Mouse (Mus musculus) hindbrain, embryonic 16.5 days (tissue): ENCODE measurements around the gene Glis3. TPM values are rescaled to one million over a fixed set of nuclear protein-coding genes. Genes with fewer than 3 reads are reported as not detected.

ENCODE experiments used
- ATAC-seq: fragments of 200-750 bp; cut with Nextera tagmentation; 2 replicates; pipeline ENCODE4 v1.8.0; 2017; ENCODE audit warnings: moderate TSS enrichment, moderate library complexity
- H3K27ac ChIP-seq: fragments of 300-500 bp; sonication (generic); 2 replicates; pipeline ENCODE4 v1.5.1; 2014; ENCODE audit warnings: low read depth, mild to moderate bottlenecking, control low read depth, low read length, moderate library complexity
- H3K27me3 ChIP-seq: fragments of 300-500 bp; sonication (generic); replicated peaks from 2 replicates; pipeline ENCODE4 v1.6.1; 2014; ENCODE audit warnings: low read length; ENCODE audit not compliant: control insufficient read depth, insufficient read depth
- H3K36me3 ChIP-seq: fragments of 300-500 bp; sonication (generic); 2 replicates; pipeline ENCODE4 v1.6.1; 2014; ENCODE audit warnings: mild to moderate bottlenecking, low read length, moderate library complexity, mixed read lengths; ENCODE audit not compliant: control insufficient read depth, insufficient read depth
- H3K4me1 ChIP-seq: fragments of 300-500 bp; sonication (generic); 2 replicates; pipeline ENCODE4 v1.6.1; 2014; ENCODE audit warnings: low read depth, low read length; ENCODE audit not compliant: control insufficient read depth, insufficient read depth
- H3K4me2 ChIP-seq: fragments of 300-500 bp; sonication (generic); 2 replicates; pipeline ENCODE4 v1.6.1; 2014; ENCODE audit warnings: mild to moderate bottlenecking, low read length, control low read depth, moderate library complexity
- H3K4me3 ChIP-seq: fragments of 300-500 bp; sonication (generic); 2 replicates; pipeline ENCODE4 v1.5.1; 2014; ENCODE audit warnings: mild to moderate bottlenecking, low read length, control low read depth, moderate library complexity
- H3K9ac ChIP-seq: fragments of 300-500 bp; sonication (generic); 2 replicates; pipeline ENCODE4 v1.6.1; 2014; ENCODE audit warnings: low read depth, mild to moderate bottlenecking, control low read depth, low read length, moderate library complexity
- H3K9me3 ChIP-seq: fragments of 300-500 bp; sonication (generic); 2 replicates; pipeline ENCODE4 v1.6.1; 2014; ENCODE audit warnings: mild to moderate bottlenecking, low read length, moderate library complexity; ENCODE audit not compliant: control insufficient read depth
- WGBS: fragments of 180-500 bp; shearing (Covaris S2); extraction: QIAGEN DNeasy Blood & Tissue Kit; methylation state at CpG from one replicate; pipeline ENCODE4 v1.1.7; 2014; 5-methylcytosine and 5-hydroxymethylcytosine counted together
- polyA plus RNA-seq: library from polyadenylated mRNA; unstranded; fragments of >200 nt; fragmentation: Nextera tagmentation; extraction: Ambion mirVana; gene quantifications from 2 replicates; pipeline ENCODE4 v1.2.1, GENCODE M21; 2015

Gene Glis3
- polyA plus RNA-seq, 1 experiment from 2014 or later, result 2.5 TPM

GRCm38 (mm10) chr19:28534964-28535363 lies 144.9 kb downstream of the Glis3 start:
- no peak for ATAC-seq
- Histone ChIP-seq H3K4me2 (no peak overlapping the region), H3K4me1 (no peaks in the 10 kb centered on the region), H3K27ac (no peak overlapping the region), H3K27me3 (no peaks in the 10 kb centered on the region), H3K9me3 (no peaks in the 10 kb centered on the region), H3K9ac (no peak overlapping the region), H3K4me3 (no peak overlapping the region), H3K36me3 (no peaks in the 10 kb centered on the region)
- 61% methylated on average over 12 of the region's 12 CpGs for WGBS

GRCm38 (mm10) chr19:28533576-28533975 lies 146.3 kb downstream of the Glis3 start:
- no peaks in the 10 kb centered on the region for H3K4me1 ChIP-seq
- H3K36me3 ChIP-seq, result no peaks in the 10 kb centered on the region
- 68% methylated on average over 3 of the region's 3 CpGs for WGBS
- no peaks in the 10 kb centered on the region for H3K9me3 ChIP-seq
- ATAC-seq, result no peak
- H3K27ac ChIP-seq, result no peak overlapping the region
- no peaks in the 10 kb centered on the region for H3K27me3 ChIP-seq
- no peak overlapping the region for H3K9ac ChIP-seq
- no peak overlapping the region for H3K4me3 ChIP-seq
- H3K4me2 ChIP-seq, result no peak overlapping the region

- H3K9me3 ChIP-seq, result no peaks in the 10 kb centered on the region
- WGBS, result 88% methylated on average over 9 of the region's 9 CpGs
- no peak overlapping the region for H3K9ac ChIP-seq
- H3K4me3 ChIP-seq, result no peak overlapping the region
- no peaks in the 10 kb centered on the region for H3K36me3 ChIP-seq
- H3K27ac ChIP-seq, result no peak overlapping the region
- H3K4me2 ChIP-seq, result no peak overlapping the region
- no peak for ATAC-seq
- H3K27me3 ChIP-seq, result no peaks in the 10 kb centered on the region
- no peaks in the 10 kb centered on the region for H3K4me1 ChIP-seq
Observed at GRCm38 (mm10) chr19:28531750-28532149, 148.1 kb downstream of the Glis3 start.

- H3K27me3 ChIP-seq, result no peaks in the 10 kb centered on the region
- no peaks in the 10 kb centered on the region for H3K9me3 ChIP-seq
- ATAC-seq, result no peak
- H3K4me1 ChIP-seq, result no peaks in the 10 kb centered on the region
- no peak overlapping the region for H3K9ac ChIP-seq
- WGBS, result 76% methylated on average over 10 of the region's 10 CpGs
- no peaks in the 10 kb centered on the region for H3K36me3 ChIP-seq
- no peak overlapping the region for H3K4me3 ChIP-seq
- no peak overlapping the region for H3K27ac ChIP-seq
- H3K4me2 ChIP-seq, result no peak overlapping the region
Observed at GRCm38 (mm10) chr19:28530846-28531245, 149.0 kb downstream of the Glis3 start.

GRCm38 (mm10) chr19:28529006-28529405 lies 150.9 kb downstream of the Glis3 start:
- no peaks in the 10 kb centered on the region for H3K36me3 ChIP-seq
- no peak for ATAC-seq
- 77% methylated on average over 13 of the region's 13 CpGs for whole genome bisulfite sequencing
- no peak overlapping the region for H3K4me2 ChIP-seq
- H3K4me1 ChIP-seq, result no peaks in the 10 kb centered on the region
- H3K27ac ChIP-seq, result no peak overlapping the region
- H3K9me3 ChIP-seq, result no peaks in the 10 kb centered on the region
- no peak overlapping the region for H3K4me3 ChIP-seq
- no peak overlapping the region for H3K9ac ChIP-seq
- no peaks in the 10 kb centered on the region for H3K27me3 ChIP-seq

GRCm38 (mm10) chr19:28527446-28527845 lies 152.4 kb downstream of the Glis3 start:
- 97% methylated on average over 5 of the region's 5 CpGs for WGBS

GRCm38 (mm10) chr19:28525331-28525730 lies 154.5 kb downstream of the Glis3 start:
- no peaks in the 10 kb centered on the region for H3K27me3 ChIP-seq
- H3K4me2 ChIP-seq, result no peak overlapping the region
- ATAC-seq, result no peak
- H3K9me3 ChIP-seq, result no peaks in the 10 kb centered on the region
- WGBS, result 92% methylated on average over 3 of the region's 3 CpGs
- H3K4me1 ChIP-seq, result no peaks in the 10 kb centered on the region
- H3K36me3 ChIP-seq, result no peaks in the 10 kb centered on the region
- H3K4me3 ChIP-seq, result no peak overlapping the region
- no peak overlapping the region for H3K9ac ChIP-seq
- H3K27ac ChIP-seq, result no peak overlapping the region

More at GRCm38 (mm10) chr19:28527446-28527845, 152.4 kb downstream of the Glis3 start:
- H3K36me3 ChIP-seq, result no peaks in the 10 kb centered on the region
- no peak overlapping the region for H3K4me2 ChIP-seq
- H3K9ac ChIP-seq, result no peak overlapping the region
- H3K9me3 ChIP-seq, result no peaks in the 10 kb centered on the region
- no peaks in the 10 kb centered on the region for H3K4me1 ChIP-seq
- ATAC-seq, result no peak
- H3K27ac ChIP-seq, result no peak overlapping the region
- H3K4me3 ChIP-seq, result no peak overlapping the region
- no peaks in the 10 kb centered on the region for H3K27me3 ChIP-seq

- no peak for ATAC-seq
Observed at GRCm38 (mm10) chr19:28522289-28522688, 157.6 kb downstream of the Glis3 start.

GRCm38 (mm10) chr19:28520761-28521181 lies 159.1 kb downstream of the Glis3 start:
- H3K27ac ChIP-seq, result no peak overlapping the region
- H3K27me3 ChIP-seq, result no peaks in the 10 kb centered on the region
- no peaks in the 10 kb centered on the region for H3K36me3 ChIP-seq
- H3K9me3 ChIP-seq, result no peaks in the 10 kb centered on the region
- no peak overlapping the region for H3K4me3 ChIP-seq
- 60% methylated on average over 6 of the region's 6 CpGs for WGBS
- no peak overlapping the region for H3K9ac ChIP-seq
- H3K4me2 ChIP-seq, result no peak overlapping the region
- H3K4me1 ChIP-seq, result no peaks in the 10 kb centered on the region
- no peak for ATAC-seq

More at GRCm38 (mm10) chr19:28522289-28522688, 157.6 kb downstream of the Glis3 start:
- no peak overlapping the region for H3K4me2 ChIP-seq
- H3K9me3 ChIP-seq, result no peaks in the 10 kb centered on the region
- no peaks in the 10 kb centered on the region for H3K36me3 ChIP-seq
- no peak overlapping the region for H3K4me3 ChIP-seq
- no peak overlapping the region for H3K27ac ChIP-seq
- no peaks in the 10 kb centered on the region for H3K27me3 ChIP-seq
- H3K4me1 ChIP-seq, result no peaks in the 10 kb centered on the region
- H3K9ac ChIP-seq, result no peak overlapping the region
- 77% methylated on average over 3 of the region's 3 CpGs for WGBS
